Mouse (Mus musculus): ENCODE results near the gene Ccdc63. TPM values are rescaled to one million over a fixed set of nuclear protein-coding genes. Genes with fewer than 3 reads are reported as not detected.

The Ccdc63 gene
- total RNA-seq, 2 experiments from 2014 or later = 0.22 TPM; not detected in 1

DNA sequence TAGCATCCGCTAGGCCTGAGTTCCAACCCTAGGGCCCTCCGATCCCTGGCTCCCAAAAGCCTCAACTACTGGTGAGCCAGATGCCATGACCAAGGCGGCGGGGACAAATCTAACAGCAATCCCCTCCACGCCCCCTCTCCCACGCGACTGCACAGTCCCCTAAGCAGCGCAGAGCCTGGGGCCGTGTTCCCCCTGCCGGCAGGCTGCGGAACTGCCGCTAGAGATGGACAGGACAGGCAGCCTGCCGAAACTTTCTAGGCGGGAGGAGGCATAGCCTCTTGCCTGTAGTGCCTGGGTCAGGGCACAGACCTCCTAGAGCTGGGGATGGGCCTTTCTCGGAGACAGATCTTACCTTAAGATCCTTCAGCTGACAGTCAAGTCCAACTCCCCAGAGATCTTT lies 49.6 kb downstream of the Ccdc63 start:
- intact Hi-C loops (cut with DNase I) = no loop called here
- peak; percentile 58 to 71 for DNase-seq

DNA sequence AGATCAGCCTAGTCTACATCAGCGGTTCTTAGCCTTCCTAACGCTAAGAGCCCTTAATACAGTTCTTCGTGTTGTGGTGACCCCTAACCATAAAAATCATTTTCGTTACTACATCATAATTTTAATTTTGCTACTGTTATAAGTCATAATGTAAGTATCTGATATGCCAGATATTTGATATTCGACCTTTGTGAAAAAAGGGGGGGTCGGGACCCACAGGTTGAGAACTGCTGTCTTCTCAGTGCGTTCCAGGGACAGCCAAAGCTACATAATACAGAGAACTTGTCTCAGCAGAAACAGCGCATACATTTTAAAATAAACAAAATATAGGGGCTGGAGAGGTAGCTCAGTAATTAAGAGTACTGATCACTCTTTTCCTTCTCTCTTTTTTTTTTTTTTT lies 51.0 kb downstream of the Ccdc63 start:
- DNase-seq = no peak
- intact Hi-C loops (cut with DNase I) = loop anchor here (1.0 to 5.0 kb wide), 5 partner anchors 39 to 217 kb away; partner anchors contain the start of gene Cux2

- DNase-seq = peak; percentile 93 to 96
- intact Hi-C loops (cut with DNase I) = loop anchor here (1.0 to 5.0 kb wide), 5 partner anchors 39 to 217 kb away; partner anchors contain the start of gene Cux2
Measured at GRCm38 (mm10) chr5:122088917-122089316, 51.7 kb downstream of the Ccdc63 start.

GRCm38 (mm10) chr5:122086121-122086520 lies 54.5 kb downstream of the Ccdc63 start:
- no peak for DNase-seq
- intact Hi-C loops (cut with DNase I) = loop anchor here (5.0 kb wide), 2 partner anchors 89 to 194 kb away; no protein-coding TSS in a partner anchor

GRCm38 (mm10) chr5:122085291-122085690 lies 55.3 kb downstream of the Ccdc63 start:
- intact Hi-C loops (cut with DNase I) = loop anchor here (5.0 kb wide), 2 partner anchors 88 to 193 kb away; no protein-coding TSS in a partner anchor
- DNase-seq = no peak

GRCm38 (mm10) chr5:122084470-122084869 lies 56.2 kb downstream of the Ccdc63 start:
- intact Hi-C loops (cut with DNase I) = no loop called here
- DNase-seq = no peak

- no peak for DNase-seq
- intact Hi-C loops (cut with DNase I) = no loop called here
Measured at GRCm38 (mm10) chr5:122083282-122083681, 57.3 kb downstream of the Ccdc63 start.

DNA sequence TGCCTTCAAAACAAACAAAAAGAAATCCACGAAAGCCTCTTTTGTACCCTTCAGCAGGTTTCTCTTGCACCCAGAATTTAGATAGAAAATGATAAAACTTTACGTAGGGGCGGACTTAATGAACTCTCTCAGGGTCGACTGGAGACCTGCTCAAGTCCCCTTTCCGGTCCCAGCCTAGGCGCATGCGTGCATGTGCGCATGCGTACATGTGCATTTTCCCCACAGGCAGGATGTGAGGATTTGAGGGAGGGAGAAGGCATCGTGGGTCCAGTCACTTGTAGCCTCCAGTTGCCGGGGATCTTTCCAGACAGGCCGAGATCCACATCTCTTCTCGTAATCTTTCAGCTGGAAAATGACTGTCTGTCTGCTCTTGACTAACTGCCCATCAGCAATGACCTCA lies 59.2 kb downstream of the Ccdc63 start:
- DNase-seq = no peak
- intact Hi-C loops (cut with DNase I) = no loop called here

DNA sequence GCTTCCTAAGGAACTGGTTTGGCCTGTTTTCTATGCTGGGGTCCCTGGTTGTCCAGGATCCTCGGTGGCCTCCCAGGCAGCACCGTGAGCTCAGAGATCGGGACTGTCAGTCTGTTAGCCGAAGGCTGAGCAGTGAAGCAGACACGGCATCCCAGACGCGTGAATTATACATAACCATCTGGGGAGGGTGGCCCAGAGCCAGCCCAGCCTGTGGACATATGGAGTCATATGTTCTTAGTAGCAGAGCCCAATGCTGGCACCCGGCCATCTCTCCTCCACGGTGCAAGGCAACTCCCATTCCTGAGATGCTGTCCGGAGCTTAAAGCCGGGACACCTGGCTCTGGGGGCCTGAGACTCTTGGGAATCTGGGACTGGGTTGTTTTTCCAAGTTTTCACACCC lies 59.7 kb downstream of the Ccdc63 start:
- no peak for DNase-seq
- intact Hi-C loops (cut with DNase I) = no loop called here

GRCm38 (mm10) chr5:122079796-122080195 lies 60.8 kb downstream of the Ccdc63 start:
- intact Hi-C loops (cut with DNase I) = no loop called here
- no peak for DNase-seq

DNA sequence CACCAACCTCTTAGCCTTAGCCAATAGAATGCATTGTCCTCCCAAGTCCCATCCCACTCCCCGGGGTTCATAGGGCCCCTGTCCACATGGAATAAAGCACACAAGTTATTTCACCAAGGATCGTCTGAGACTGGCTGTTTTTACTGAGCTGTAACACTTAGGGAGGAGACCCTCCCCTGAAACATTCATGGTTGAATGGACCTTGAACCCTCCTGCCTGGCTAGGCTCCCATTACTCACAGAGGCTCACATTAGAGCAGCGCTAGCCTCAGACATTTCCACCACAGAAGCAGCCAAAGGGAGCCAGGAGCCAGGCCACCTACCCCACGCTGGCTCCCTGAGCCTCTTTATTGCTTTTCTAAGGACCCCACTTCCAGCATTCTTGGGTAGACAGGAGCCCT lies 63.4 kb downstream of the Ccdc63 start:
- no peak for DNase-seq
- intact Hi-C loops (cut with DNase I) = no loop called here

DNA sequence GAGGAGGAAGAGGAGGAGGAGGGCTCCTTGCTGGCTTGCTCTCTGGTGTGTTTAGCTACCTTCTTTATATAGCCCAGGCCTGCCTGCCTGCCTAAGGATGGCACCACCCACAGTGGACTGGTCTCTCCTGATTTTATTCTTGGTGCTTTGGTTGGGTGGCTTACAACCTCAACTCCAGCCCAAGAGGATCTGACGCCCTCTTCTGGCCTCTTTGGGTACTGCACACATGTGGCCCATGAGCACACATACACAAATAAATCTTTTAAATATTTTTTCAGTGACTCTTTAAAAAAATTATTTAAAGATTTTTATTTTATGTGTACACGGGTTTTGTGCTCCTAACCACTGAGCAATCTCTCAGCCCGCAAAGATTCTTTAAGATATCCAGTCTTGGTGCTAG lies 64.9 kb downstream of the Ccdc63 start:
- intact Hi-C loops (cut with DNase I) = no loop called here
- DNase-seq = no peak

DNA sequence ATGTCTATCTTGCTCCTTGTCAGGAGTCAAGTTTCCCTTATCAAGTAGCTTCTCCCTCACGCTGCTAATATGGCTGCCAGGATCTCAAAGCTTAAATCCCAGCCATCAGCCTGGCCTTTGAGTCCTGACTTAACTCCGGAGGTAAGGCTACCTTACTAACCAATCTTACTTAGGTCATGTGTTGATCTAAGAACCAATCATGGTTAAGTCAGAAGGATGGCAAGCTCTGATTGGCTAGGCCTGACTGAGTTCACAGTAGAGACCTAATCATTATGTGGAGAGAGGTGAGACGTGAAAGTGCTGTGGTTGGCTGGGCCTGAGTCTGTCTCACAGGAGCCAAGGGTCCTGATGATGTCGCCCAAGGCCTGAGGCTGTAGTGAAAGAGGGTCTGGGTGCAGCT lies 68.6 kb downstream of the Ccdc63 start:
- DNase-seq = no peak
- intact Hi-C loops (cut with DNase I) = no loop called here

DNA sequence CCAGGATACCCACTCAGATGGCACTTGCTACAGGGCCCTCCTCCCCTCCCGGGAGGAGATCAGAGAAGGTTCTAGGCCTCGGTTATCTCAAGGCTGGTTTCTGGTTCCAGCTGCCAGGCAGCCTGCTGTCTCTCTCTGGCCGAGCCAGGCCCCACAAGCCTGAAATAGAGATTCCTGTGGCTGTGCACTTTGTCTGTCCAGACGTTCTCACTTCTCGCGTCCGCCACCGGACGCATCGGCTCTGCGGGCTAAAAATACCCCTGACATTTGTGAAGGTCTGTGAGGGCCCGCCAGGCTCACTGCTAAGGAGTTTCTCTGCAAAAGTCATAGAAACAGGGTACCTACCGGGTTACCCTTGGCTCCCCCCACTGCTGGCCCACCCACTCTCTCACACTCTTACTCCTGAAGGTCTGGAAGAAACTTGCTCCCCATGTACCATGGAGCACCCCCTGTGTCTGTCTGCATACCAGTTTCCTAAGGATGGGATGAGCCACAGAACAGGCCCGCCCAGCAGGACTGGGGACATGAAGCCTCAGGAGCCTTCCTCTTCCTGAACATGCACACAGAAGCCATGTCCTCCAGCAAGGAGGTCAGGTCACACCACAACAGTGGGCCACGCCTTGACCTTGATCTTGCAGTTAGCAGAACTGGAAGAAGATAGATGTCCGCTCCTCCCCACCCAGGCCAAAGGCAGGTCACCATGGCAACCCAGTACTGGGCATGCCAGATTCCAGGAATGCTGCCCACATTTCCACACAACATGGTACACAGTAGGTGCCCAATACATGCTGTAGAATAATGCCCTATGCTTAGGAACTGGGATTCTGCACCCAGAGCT lies 69.4 kb downstream of the Ccdc63 start:
- peak; percentile 75 to 82 for DNase-seq
- intact Hi-C loops (cut with DNase I) = no loop called here

- intact Hi-C loops (cut with DNase I) = no loop called here
- DNase-seq = no peak
Measured at GRCm38 (mm10) chr5:122068563-122068962, 72.1 kb downstream of the Ccdc63 start.

GRCm38 (mm10) chr5:122063204-122063933 lies 77.3 kb downstream of the Ccdc63 start:
- no peak for DNase-seq
- intact Hi-C loops (cut with DNase I) = no loop called here

DNA sequence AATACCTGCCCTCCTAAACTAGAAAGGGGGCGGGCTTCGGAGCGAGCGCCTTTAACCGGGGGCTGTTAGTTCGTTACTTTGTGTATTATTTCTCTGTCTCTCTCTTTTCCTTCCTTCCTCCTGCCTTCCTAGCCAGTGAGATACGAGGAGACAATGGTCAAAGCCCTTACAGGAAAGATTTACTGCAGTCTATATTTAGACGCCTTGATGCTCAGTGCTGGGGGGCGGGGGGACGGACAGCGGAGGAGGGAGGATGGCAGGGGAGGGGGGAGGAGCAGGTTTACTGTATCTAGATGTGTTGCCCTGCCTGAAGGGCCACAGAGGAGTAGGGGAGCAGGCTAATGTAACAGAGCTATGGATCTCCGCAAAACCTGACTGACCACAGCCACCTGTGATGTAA lies 78.1 kb downstream of the Ccdc63 start:
- no peak for DNase-seq
- intact Hi-C loops (cut with DNase I) = no loop called here

DNA sequence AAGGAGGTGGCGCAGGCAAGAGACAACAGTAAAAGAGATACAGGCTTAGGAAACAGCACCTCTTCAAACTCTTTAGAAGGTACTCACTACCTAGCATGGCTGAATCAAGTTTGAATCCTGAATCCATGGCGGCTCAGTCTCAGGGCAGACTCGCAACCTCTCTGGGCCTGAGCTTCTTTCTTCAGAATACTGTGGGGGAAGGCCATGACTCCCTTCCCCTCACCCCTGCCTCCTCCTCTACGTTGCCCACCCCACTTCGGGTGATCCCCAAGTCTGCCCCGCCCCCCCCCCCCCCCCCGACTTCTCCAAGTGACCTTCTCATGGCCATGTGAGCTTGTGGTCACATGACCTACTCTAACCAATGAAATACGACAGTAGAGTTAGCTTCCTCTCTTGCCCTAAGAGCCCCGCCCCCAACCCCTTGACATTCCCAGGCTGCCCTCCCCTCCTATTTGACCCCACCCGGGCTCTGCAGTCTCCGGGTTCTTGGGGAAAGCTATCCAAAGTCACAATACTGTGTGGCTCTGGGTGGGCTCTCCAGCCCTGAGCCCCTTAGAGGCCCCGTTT lies 79.8 kb downstream of the Ccdc63 start:
- no peak for DNase-seq
- intact Hi-C loops (cut with DNase I) = no loop called here

GRCm38 (mm10) chr5:122059060-122060017 lies 81.3 kb downstream of the Ccdc63 start:
- peak; percentile 74 to 80 for DNase-seq
- intact Hi-C loops (cut with DNase I) = loop anchor here (5.0 kb wide), 1 partner anchor 112 kb away; no protein-coding TSS in a partner anchor

Data from heart, postnatal 10 days (tissue).